Mouse (Mus musculus) mouse embryonic stem cell (cell line): ENCODE data around the gene Fev.

Source experiments
- in situ Hi-C, 2 experiments: fragments of 300-500 bp; cut with MboI; formaldehyde crosslinking; loops; 1 replicate in 1 of 2; 3 replicates in 1 of 2; pipeline ENCODE4 v1.14.3; 2019 to 2020; ENCODE audit warnings: low sequenced_read_pairs in 2 of 2, low pct_unique_long_range_greater_than_20kb in 1 of 2, mixed read lengths in 1 of 2; ENCODE audit not compliant: unreplicated experiment in 1 of 2

Gene Fev

GRCm38 (mm10) chr1:74883441-74883840, 1.8 kb downstream of the Fev start:
- in situ Hi-C loops: loop anchor here in 1 of 2 experiments (5.0 kb wide), 2 partner anchors 76 to 111 kb away; partner anchors contain the start of gene Wnt6

GRCm38 (mm10) chr1:74882828-74883227, 2.4 kb downstream of the Fev start:
- in situ Hi-C loops: loop anchor here in 1 of 2 experiments (5.0 kb wide), 2 partner anchors 76 to 111 kb away; partner anchors contain the start of gene Wnt6

- in situ Hi-C loops: loop anchor here in 1 of 2 experiments (5.0 kb wide), 2 partner anchors 75 to 110 kb away; partner anchors contain the start of gene Wnt6
Observed at GRCm38 (mm10) chr1:74882055-74882734, 3.0 kb downstream of the Fev start.

GRCm38 (mm10) chr1:74880785-74881360, 4.3 kb downstream of the Fev start:
- in situ Hi-C loops: loop anchor here in 1 of 2 experiments (5.0 kb wide), 2 partner anchors 74 to 109 kb away; partner anchors contain the start of gene Wnt6

- in situ Hi-C loops: no loop called here
Observed at GRCm38 (mm10) chr1:74877199-74877598, 8.0 kb downstream of the Fev start.

- in situ Hi-C loops: no loop called here
Observed at GRCm38 (mm10) chr1:74872218-74872617, 13.0 kb downstream of the Fev start.

- in situ Hi-C loops: no loop called here
Observed at GRCm38 (mm10) chr1:74861783-74862182, 23.4 kb downstream of the Fev start.

- in situ Hi-C loops: no loop called here
Observed at GRCm38 (mm10) chr1:74859223-74859984, 25.8 kb downstream of the Fev start.

- in situ Hi-C loops: no loop called here
Observed at GRCm38 (mm10) chr1:74858805-74859204, 26.4 kb downstream of the Fev start.

- in situ Hi-C loops: no loop called here
Observed at GRCm38 (mm10) chr1:74858171-74858719, 27.0 kb downstream of the Fev start.

- in situ Hi-C loops: no loop called here
Observed at GRCm38 (mm10) chr1:74857677-74858076, 27.5 kb downstream of the Fev start.

- in situ Hi-C loops: no loop called here
Observed at GRCm38 (mm10) chr1:74857201-74857600, 28.0 kb downstream of the Fev start.

GRCm38 (mm10) chr1:74856791-74857190, 28.4 kb downstream of the Fev start:
- in situ Hi-C loops: no loop called here

GRCm38 (mm10) chr1:74856439-74856720, 28.8 kb downstream of the Fev start:
- in situ Hi-C loops: no loop called here

- in situ Hi-C loops: no loop called here
Observed at GRCm38 (mm10) chr1:74855651-74856438, 29.4 kb downstream of the Fev start.

GRCm38 (mm10) chr1:74855156-74855555, 30.1 kb downstream of the Fev start:
- in situ Hi-C loops: no loop called here

GRCm38 (mm10) chr1:74854306-74855056, 30.7 kb downstream of the Fev start, which contains the start of gene Cdk5r2:
TSS of gene Cdk5r2 (plus strand) at chr1:74854934.
- in situ Hi-C loops: no loop called here
